Mouse (Mus musculus) erythroid progenitor cell, adult 5-6 weeks (primary cell): Measurements from ENCODE around the gene Ccdc151. TPM values are rescaled to one million over a fixed set of nuclear protein-coding genes. Genes with fewer than 3 reads are reported as not detected.

ENCODE experiments used
- ATAC-seq: replicated peaks from 2 replicates; pipeline ENCODE4 v1.8.0; 2016; ENCODE audit warnings: moderate number of reproducible peaks, mild to moderate bottlenecking, moderate TSS enrichment, inconsistent platforms; ENCODE audit not compliant: poor library complexity, low FRiP score, severe bottlenecking
- total RNA-seq, 2 experiments: library from RNA; stranded (forward) in 1 of 2; stranded (reverse) in 1 of 2; fragments of 150-400 nt in 1 of 2; fragments of 186-747, 209-891 nt in 1 of 2; gene quantifications; 2 replicates each; pipeline versions ENCODE4 v1.2.3 to v1.2.4; 2015 to 2017; ENCODE audit warnings: low replicate concordance in 2 of 2

Ccdc151 gene
- total RNA-seq, 2 experiments from 2014 or later: not detected

DNA sequence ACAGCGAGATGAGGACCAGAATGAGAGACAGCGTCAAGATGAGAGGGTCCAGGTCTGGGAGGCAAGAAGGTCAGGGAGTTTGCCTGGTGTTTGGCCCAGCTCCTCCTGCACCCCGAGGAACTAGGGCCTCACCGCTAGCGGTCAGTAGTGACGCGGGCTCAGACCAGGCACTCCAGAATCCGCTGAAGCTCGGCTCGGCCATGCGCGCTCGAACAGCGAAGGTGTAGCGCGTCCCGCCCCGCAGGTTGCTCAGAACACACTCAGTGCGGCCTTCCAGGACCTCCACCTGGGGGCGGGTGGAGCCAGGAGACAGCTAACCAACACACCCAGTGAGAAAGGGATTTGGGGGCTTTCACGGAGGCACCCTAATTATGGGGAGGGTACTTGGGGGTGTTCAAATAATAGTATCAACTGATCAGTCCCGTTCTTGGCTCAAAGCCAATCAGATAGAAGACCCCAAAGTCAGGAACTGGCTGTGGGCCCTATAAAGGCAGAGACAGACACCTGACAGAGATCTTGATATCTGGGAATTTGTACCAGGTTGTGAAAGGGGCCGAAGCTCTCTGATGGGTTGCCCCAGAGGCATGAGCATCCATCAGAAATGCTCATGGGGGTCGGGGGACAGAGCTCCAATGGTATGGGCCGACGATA lies 41.8 kb downstream of the Ccdc151 start:
- no peak for ATAC-seq

DNA sequence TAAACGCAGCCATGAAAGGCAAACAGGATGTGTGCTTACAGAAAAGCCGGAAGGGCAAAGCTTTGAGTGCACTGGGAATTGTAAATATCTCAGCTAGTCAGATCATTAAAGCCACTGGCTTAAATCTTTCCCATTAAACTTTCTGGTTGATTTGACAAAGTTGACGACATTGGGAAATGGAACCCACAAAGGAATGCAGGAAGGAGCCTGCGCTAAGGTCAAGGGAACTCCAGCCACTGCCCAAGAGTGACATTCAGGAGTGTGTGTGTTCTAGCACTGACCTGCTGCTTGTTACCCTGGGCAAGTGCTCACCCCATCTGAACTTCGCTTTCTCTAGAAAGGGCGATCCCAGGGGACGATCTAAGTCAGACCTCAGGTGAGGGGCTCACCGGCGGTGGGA lies 42.3 kb downstream of the Ccdc151 start:
- no peak for ATAC-seq

DNA sequence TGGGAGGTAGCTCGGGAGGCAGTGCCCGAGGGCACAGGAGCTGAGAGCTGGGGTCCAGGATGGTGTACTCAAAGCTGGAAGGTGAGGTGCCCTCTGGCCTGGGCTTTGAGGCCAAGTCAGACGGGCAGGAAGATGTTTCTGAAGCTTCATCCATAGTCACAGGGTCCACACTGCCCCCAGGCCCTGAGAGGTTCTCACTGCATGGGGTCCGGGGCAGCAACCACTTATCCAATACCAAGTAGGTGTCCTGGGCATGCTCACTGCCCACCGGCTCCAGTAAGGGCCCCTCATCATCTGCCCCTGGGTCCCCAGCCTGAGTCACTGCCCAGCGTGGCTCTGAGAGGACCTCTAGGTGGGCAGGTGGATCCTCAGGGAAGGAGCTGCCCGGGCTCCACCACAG lies 43.2 kb downstream of the Ccdc151 start:
- no peak for ATAC-seq

DNA sequence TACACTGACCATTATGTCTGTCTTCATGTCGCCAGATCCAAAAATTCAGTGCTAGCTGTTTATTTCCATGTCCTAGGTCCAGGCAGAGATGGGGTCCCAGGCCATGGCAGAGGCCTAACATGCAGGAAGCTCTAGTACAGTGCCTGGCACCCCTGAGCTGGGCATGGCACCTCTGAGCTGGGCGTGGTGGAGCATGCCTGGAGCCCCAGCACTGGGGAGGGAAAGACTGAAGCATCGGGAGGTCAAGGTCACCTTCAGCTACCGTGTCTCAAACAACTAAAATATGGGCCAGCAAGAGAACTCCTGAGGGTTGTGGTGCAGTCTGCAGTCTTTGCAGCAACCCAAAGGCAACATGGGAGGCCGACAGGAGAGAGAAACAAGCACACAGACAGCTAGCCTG lies 44.1 kb downstream of the Ccdc151 start:
- ATAC-seq: no peak

- ATAC-seq: peak; percentile 89
Observed at GRCm38 (mm10) chr9:21955570-21956281, 46.7 kb downstream of the Ccdc151 start, which contains the start of gene Swsap1. Gene Swsap1 (plus strand): TSS chr9:21955755.

DNA sequence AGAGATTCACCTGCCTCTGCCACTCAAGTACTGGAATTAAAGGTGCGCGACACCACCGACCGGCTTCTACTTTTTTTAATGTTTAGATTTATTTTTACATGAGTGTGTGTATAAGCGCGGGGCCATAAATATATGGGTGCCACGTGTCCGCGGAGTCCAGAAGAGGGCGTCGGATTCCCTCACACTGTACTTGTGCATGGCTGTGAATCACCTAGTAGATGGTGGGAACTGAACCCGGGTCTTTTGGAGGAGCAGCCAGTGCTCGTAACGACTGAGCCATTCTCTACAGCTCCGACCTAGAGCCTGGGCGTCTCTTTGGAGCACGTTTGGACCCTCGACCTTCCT lies 47.2 kb downstream of the Ccdc151 start:
- peak; percentile 60 for ATAC-seq

DNA sequence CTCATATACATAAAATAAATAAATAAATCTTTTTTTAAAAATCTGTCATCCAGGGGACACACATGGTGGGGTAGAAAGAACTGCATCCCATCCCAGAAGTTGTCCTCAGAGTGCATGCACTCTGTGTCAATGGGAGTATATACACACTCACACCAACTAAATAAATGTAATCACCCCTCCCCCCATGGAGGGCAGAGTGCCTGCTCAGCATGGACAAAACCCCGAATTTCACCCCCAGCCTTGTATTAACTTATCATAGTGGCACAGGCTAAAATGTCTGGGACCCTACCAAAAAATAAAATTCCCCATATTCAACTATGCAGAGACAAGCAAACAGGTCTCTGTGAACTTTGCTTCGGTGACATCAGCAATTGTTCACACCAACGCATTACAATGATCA lies 47.8 kb downstream of the Ccdc151 start:
- no peak for ATAC-seq

DNA sequence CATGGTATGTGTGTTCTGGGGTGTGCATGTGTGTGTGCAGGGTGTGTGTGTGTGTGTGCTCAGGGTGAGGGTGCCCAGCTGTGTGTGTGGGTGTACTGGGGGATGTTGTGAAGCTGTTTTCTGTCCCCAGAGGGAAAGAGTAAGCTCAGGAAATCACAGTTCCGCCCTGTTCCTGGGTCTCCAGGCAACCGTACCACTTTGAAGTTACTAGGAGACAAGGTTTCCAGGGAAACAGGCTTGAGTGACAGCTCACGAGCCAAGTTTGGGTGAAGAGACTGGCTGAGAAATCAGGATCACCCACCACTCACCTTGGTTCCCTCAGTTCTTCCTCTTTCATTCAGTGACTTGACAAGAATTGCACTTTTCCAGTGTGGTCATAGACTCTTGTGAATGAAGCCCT lies 48.8 kb downstream of the Ccdc151 start:
- ATAC-seq: no peak

DNA sequence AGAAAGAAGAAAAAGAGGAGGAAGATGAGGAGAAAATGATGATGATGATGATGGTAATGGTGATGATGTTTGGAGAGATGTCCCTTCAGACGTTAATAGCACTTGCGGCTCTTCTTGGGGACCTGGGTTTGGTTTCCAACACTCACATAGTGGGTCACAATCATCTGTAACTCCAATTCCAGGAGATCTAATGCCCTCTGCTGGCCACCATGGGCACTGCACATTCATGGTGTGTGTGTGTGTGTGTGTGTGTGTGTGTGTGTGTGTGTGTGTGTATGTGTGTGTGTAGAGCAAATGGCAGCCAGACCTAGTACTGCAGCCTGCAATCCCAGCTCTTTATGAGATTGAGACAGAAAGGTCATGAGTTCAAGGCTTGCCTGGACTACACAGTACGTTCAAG lies 50.5 kb downstream of the Ccdc151 start:
- ATAC-seq: no peak

DNA sequence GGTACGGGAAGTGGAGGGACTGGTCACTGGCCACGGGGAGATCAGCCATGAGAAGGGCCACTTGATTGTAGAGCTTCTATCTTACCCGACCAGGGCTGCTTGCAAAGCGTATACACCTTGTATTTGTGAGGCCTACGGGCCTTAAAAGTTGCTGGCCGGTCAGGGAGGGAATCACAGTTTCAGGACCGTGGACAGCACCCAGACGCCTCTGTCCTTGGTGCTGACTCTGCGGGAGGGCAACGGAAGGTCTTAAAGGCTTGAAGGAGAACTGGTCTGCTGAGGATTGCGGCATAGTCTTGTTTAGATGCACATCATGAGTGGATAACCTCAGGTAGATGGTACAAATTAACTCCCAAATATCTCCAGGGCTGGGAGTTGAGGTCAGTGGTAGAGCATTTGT lies 52.1 kb downstream of the Ccdc151 start:
- peak; percentile 43; the same call in 1 of the 2 replicates for ATAC-seq

DNA sequence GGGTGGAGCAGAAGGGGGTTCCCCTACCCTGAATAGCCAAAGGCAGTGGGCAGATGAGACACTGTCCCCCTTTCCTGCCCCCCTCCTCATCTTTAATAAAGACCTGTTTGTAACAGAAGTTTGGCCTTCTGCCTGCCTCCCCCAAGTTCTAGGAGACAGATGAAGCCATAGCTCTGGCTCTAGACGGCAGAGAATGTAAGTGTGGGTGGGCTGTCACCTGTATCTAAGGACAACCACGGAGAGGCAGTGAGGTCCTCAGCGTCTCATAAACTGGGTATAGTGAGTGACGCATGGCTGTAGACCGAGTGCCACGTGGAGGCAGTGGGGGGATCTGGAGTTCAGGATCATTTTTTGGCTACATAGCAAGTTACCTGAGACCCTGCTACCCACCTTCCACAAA lies 53.6 kb downstream of the Ccdc151 start:
- ATAC-seq: no peak

- no peak for ATAC-seq
Observed at GRCm38 (mm10) chr9:21948146-21948545, 54.3 kb downstream of the Ccdc151 start.

- ATAC-seq: no peak
Observed at GRCm38 (mm10) chr9:21947540-21948130, 54.8 kb downstream of the Ccdc151 start.

- ATAC-seq: no peak
Observed at GRCm38 (mm10) chr9:21944267-21944666, 58.2 kb downstream of the Ccdc151 start.

DNA sequence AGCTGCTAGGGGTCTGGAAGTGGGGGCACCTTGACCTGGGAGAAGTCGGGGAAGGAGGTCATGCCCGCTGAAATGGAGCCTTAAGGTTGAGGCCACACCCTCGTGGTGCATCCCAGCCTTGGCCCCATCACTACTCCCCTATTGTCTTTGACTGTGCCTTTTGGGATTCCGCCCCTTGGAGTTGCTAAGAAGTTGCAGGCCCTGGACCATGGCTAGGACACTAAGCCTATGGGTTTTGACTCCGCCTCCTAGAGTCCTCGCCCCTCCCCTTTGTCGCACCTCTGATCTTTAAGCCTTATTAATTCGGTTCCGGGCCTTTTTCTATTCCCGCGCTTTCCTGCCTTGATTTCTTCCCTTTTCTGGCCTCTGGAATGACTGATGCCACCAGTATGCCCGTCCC lies 58.8 kb downstream of the Ccdc151 start:
- ATAC-seq: no peak

DNA sequence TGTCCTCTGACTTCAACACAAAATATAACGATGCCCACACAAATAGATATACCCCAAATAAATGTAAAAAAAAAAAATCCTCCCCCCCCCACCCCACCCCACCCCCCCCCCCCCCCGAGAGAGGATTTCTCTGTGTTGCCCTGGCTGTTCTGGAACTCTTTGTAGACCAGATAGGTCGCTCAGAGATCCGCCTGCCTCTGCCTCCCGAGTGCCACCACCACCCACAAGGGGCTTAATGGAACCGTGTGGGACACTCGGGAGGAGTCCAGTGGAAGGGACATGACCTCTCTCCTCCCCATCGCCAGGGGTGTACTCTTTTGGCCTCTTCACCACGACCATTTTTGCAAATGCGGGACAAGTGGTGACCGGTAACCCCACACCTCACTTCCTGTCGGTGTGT lies 59.4 kb downstream of the Ccdc151 start:
- ATAC-seq: no peak

Other genes starting within 250 kb of the Ccdc151 start
- gene Spc24, start 242.3 kb downstream of the Ccdc151 start, total RNA-seq (2015; ENCODE audit: low replicate concordance): 40.7 and 50.7 TPM in 2 replicates
- gene Spc24, start 242.3 kb downstream of the Ccdc151 start, total RNA-seq (2017; ENCODE audit: low replicate concordance): 68.7 and 98.2 TPM in 2 replicates
- not detected in 2 replicates for gene Kank2, start 203.9 kb downstream of the Ccdc151 start, total RNA-seq (2015; ENCODE audit: low replicate concordance)
- gene Kank2, start 203.9 kb downstream of the Ccdc151 start, total RNA-seq (2017; ENCODE audit: low replicate concordance): 0.51 TPM in 1 of 2 replicates, not detected in the other
- gene Angptl8, start 167.1 kb downstream of the Ccdc151 start, total RNA-seq (2015; ENCODE audit: low replicate concordance): not detected in 2 replicates
- not detected in 2 replicates for gene Angptl8, start 167.1 kb downstream of the Ccdc151 start, total RNA-seq (2017; ENCODE audit: low replicate concordance)
- gene Dock6, start 150.0 kb downstream of the Ccdc151 start, total RNA-seq (2015; ENCODE audit: low replicate concordance): 2.9 TPM in 1 of 2 replicates, not detected in the other
- gene Dock6, start 150.0 kb downstream of the Ccdc151 start, total RNA-seq (2017; ENCODE audit: low replicate concordance): 0.26 TPM in 1 of 2 replicates, not detected in the other
- gene Rab3d, start 84.4 kb downstream of the Ccdc151 start, total RNA-seq (2015; ENCODE audit: low replicate concordance): 3.8 and 7.2 TPM in 2 replicates
- gene Rab3d, start 84.4 kb downstream of the Ccdc151 start, total RNA-seq (2017; ENCODE audit: low replicate concordance): 5.0 and 11.6 TPM in 2 replicates
- gene Ccdc159, start 75.2 kb downstream of the Ccdc151 start, total RNA-seq (2015; ENCODE audit: low replicate concordance): not detected in 2 replicates
- gene Ccdc159, start 75.2 kb downstream of the Ccdc151 start, total RNA-seq (2017; ENCODE audit: low replicate concordance): not detected in 2 replicates
- 13.8 TPM in 1 of 2 replicates, not detected in the other for gene Tmem205, start 75.1 kb downstream of the Ccdc151 start, total RNA-seq (2015; ENCODE audit: low replicate concordance)
- not detected in 2 replicates for gene Tmem205, start 75.1 kb downstream of the Ccdc151 start, total RNA-seq (2017; ENCODE audit: low replicate concordance)
- 1.3 TPM in 1 of 2 replicates, not detected in the other for gene Plppr2, start 65.6 kb downstream of the Ccdc151 start, total RNA-seq (2015; ENCODE audit: low replicate concordance)
- gene Plppr2, start 65.6 kb downstream of the Ccdc151 start, total RNA-seq (2017; ENCODE audit: low replicate concordance): not detected in 2 replicates
- 0.42 and 3.2 TPM in 2 replicates for gene Swsap1, start 46.9 kb downstream of the Ccdc151 start, total RNA-seq (2015; ENCODE audit: low replicate concordance)
- 0.51 TPM in 1 of 2 replicates, not detected in the other for gene Swsap1, start 46.9 kb downstream of the Ccdc151 start, total RNA-seq (2017; ENCODE audit: low replicate concordance)
- 244 and 249 TPM in 2 replicates for gene Epor, start 39.1 kb downstream of the Ccdc151 start, total RNA-seq (2015; ENCODE audit: low replicate concordance)
- 188 and 199 TPM in 2 replicates for gene Epor, start 39.1 kb downstream of the Ccdc151 start, total RNA-seq (2017; ENCODE audit: low replicate concordance)
- not detected in 2 replicates for gene Rgl3, start 13.2 kb downstream of the Ccdc151 start, total RNA-seq (2015; ENCODE audit: low replicate concordance)
- gene Rgl3, start 13.2 kb downstream of the Ccdc151 start, total RNA-seq (2017; ENCODE audit: low replicate concordance): not detected in 2 replicates
- 27.0 and 27.7 TPM in 2 replicates for gene Prkcsh, start 172 bp upstream of the Ccdc151 start, total RNA-seq (2015; ENCODE audit: low replicate concordance)
- 41.6 and 62.9 TPM in 2 replicates for gene Prkcsh, start 172 bp upstream of the Ccdc151 start, total RNA-seq (2017; ENCODE audit: low replicate concordance)
- gene Elavl3, start 49.4 kb upstream of the Ccdc151 start, total RNA-seq (2015; ENCODE audit: low replicate concordance): not detected in 2 replicates
- not detected in 2 replicates for gene Elavl3, start 49.4 kb upstream of the Ccdc151 start, total RNA-seq (2017; ENCODE audit: low replicate concordance)
- not detected in 2 replicates for gene Gm49318, start 68.6 kb upstream of the Ccdc151 start, total RNA-seq (2015; ENCODE audit: low replicate concordance)
- gene Gm49318, start 68.6 kb upstream of the Ccdc151 start, total RNA-seq (2017; ENCODE audit: low replicate concordance): not detected in 2 replicates
- gene Zfp653, start 68.7 kb upstream of the Ccdc151 start, total RNA-seq (2015; ENCODE audit: low replicate concordance): 2.1 and 6.1 TPM in 2 replicates
- 6.0 and 11.2 TPM in 2 replicates for gene Zfp653, start 68.7 kb upstream of the Ccdc151 start, total RNA-seq (2017; ENCODE audit: low replicate concordance)
- gene Ecsit, start 82.8 kb upstream of the Ccdc151 start, total RNA-seq (2015; ENCODE audit: low replicate concordance): 3.4 TPM in 1 of 2 replicates, not detected in the other
- 2.0 and 4.9 TPM in 2 replicates for gene Ecsit, start 82.8 kb upstream of the Ccdc151 start, total RNA-seq (2017; ENCODE audit: low replicate concordance)
- not detected in 2 replicates for gene Cnn1, start 96.6 kb upstream of the Ccdc151 start, total RNA-seq (2015; ENCODE audit: low replicate concordance)
- not detected in 2 replicates for gene Cnn1, start 96.6 kb upstream of the Ccdc151 start, total RNA-seq (2017; ENCODE audit: low replicate concordance)
- 70.8 and 101 TPM in 2 replicates for gene Elof1, start 114.5 kb upstream of the Ccdc151 start, total RNA-seq (2015; ENCODE audit: low replicate concordance)
- gene Elof1, start 114.5 kb upstream of the Ccdc151 start, total RNA-seq (2017; ENCODE audit: low replicate concordance): 21.3 and 26.2 TPM in 2 replicates
- 98.5 and 142 TPM in 2 replicates for gene Acp5, start 133.1 kb upstream of the Ccdc151 start, total RNA-seq (2015; ENCODE audit: low replicate concordance)
- 95.8 and 125 TPM in 2 replicates for gene Acp5, start 133.1 kb upstream of the Ccdc151 start, total RNA-seq (2017; ENCODE audit: low replicate concordance)
- 2.9 and 29.9 TPM in 2 replicates for gene Pigyl, start 154.2 kb upstream of the Ccdc151 start, total RNA-seq (2015; ENCODE audit: low replicate concordance)
- gene Pigyl, start 154.2 kb upstream of the Ccdc151 start, total RNA-seq (2017; ENCODE audit: low replicate concordance): 6.8 and 29.6 TPM in 2 replicates
- gene Zfp872, start 185.5 kb upstream of the Ccdc151 start, total RNA-seq (2015; ENCODE audit: low replicate concordance): not detected in 2 replicates
- gene Zfp872, start 185.5 kb upstream of the Ccdc151 start, total RNA-seq (2017; ENCODE audit: low replicate concordance): not detected in 2 replicates
- gene Zfp809, start 223.1 kb upstream of the Ccdc151 start, total RNA-seq (2015; ENCODE audit: low replicate concordance): 12.3 and 15.5 TPM in 2 replicates
- gene Zfp809, start 223.1 kb upstream of the Ccdc151 start, total RNA-seq (2017; ENCODE audit: low replicate concordance): 14.1 and 20.1 TPM in 2 replicates